Mouse (Mus musculus) 3134 (cell line): ENCODE measurements around the gene Vti1b.
"Not testable (repeated sequence)": the region's sequence is repeated elsewhere in the genome, so short reads cannot be mapped to it uniquely, and the experiment has no call there.

Source experiments
- DNase-seq: peaks from one replicate; pipeline ENCODE4 v3.0.0-alpha.2; 2011; ENCODE audit warnings: low spot score; ENCODE audit not compliant: insufficient read length; ENCODE audit errors: extremely low read depth

Vti1b gene

GRCm38 (mm10) chr12:79172019-79172941 is at the start of gene Vti1b:
TSS of gene Vti1b (minus strand) at chr12:79172667.
- DNase-seq: peak; percentile 93

GRCm38 (mm10) chr12:79217511-79217910 is 45.0 kb upstream of the Vti1b start:
- no peak for DNase-seq

DNA sequence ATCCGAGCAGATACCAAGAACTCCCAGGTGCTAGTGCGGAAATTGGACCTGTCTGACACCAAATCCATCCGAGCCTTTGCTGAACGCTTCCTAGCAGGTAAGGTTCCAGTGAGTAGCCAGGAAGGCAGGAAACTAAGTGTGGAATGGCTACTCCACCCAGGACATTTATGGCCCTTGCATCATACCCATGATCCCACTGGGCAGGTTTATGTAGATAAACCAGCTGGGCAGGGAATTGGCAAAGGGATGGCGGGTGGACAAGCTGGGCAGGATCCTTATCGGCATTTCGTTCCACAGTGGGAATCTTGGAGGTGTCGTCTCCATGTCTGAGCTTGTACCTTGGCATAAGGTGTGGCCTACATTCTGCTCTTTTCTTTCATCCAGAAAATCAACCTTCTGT is 39.0 kb upstream of the Vti1b start:
- no peak for DNase-seq

GRCm38 (mm10) chr12:79208703-79209464 is 36.4 kb upstream of the Vti1b start, which contains the start of gene Rdh12:
TSS of gene Rdh12 (plus strand) at chr12:79208914.
- no peak for DNase-seq

GRCm38 (mm10) chr12:79201882-79202281 is 29.4 kb upstream of the Vti1b start:
- DNase-seq: no peak

GRCm38 (mm10) chr12:79197105-79197504 is 24.6 kb upstream of the Vti1b start:
- DNase-seq: no peak

DNA sequence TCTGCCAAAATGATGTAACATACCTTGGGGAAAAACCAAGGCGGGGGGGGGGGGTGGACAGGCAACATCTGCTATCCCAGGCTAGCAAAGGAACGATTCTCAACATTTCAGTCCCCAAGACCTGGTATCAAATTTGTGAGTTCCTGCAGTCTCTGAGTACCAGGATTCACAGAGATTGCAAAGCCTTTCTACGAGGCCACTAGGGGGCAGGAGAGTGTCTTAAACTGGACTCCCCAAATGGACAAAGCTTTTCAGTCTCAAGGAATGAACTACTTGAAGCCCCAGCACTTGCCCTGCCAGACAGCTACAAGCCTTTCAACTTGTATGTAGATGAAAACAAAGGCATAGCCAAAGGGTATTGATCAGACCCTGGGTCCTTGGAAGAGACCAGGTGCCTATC is 21.0 kb upstream of the Vti1b start:
- DNase-seq: peak; percentile 32

DNA sequence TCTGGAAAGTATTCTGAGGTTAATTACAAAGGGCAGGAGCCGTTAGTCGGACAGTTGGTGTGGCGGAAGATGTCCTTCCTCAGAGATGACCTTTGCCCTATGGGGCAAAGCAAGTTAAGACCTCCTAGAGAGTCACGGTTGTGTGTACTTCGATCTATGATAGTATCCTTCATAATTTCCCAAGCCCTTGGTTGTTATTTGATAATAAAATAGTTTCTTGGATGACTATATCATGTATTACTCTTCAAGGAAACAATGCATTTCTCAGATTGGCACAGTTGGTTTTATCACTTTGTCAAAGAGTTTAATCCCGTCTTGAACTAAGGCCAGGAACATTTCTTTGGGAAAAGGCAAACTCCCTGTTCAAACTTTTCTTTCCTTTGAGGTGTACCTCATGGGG is 19.7 kb upstream of the Vti1b start, which contains the start of gene Rdh11:
Gene Rdh11, minus strand, starts transcription at position 101 of the 400 bp plus-strand sequence.
- DNase-seq: no peak

DNA sequence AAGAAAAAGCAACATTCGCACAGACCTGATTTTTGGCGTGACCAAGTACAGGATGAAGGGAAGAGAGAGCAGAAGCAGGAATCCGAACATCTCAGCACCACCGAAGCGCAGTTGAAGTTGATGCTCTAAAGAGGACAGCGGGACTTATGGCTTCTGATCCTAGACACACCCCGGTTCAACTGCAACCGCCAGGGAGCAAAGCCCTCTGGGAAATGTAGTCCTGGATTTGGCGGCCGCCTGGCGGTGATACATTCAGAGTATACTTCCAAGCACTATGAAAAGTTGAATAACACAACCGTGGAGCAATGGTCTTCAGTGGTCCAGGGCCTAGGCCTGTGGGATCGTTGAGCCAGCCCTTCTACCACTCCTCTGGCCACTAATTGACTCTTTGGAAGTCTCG is 19.2 kb upstream of the Vti1b start:
- peak; percentile 67 for DNase-seq

GRCm38 (mm10) chr12:79190931-79191673 is 18.6 kb upstream of the Vti1b start:
- peak; percentile 59 for DNase-seq

- not testable (repeated sequence) for DNase-seq
These were observed 12.7 kb upstream of the Vti1b start for GRCm38 (mm10) chr12:79185160-79185559.

GRCm38 (mm10) chr12:79175998-79176397 is 3.5 kb upstream of the Vti1b start:
- no peak for DNase-seq

- no peak for DNase-seq
These were observed 1.3 kb upstream of the Vti1b start for GRCm38 (mm10) chr12:79173721-79174120.

DNA sequence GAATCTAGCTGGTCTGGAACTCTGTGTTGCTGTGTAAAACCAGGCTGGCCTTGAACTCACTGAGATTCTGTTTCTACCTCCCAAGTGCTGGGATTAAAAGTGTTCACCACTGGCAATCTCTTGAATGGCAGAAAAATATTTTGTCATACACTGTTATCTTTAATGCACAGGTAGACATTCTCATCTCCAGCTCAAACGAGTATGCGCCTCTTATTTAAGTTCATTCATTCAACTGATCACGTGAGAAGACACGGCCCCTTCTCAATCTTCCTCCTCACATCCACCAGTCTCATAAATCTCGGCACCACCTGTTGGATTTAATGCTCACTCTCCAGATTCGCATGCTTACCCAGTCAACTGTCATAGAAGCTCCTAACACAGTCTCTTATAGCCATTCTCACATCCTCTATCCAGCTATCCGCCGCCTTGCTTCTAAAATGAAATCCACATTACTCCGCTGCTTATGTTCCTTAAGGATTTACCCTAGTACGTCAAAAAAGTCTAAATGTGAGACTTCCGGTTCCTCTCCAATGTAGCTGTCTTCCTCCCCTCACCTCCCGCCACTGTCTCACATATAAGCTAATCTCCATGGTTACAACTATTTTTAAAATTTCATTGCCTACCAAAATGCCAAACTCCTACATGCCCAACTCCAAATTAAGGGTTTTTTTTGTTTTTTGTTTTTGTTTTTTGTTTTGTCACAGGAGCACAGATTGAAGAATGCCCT is 1.0 kb downstream of the Vti1b start:
- no peak for DNase-seq

DNA sequence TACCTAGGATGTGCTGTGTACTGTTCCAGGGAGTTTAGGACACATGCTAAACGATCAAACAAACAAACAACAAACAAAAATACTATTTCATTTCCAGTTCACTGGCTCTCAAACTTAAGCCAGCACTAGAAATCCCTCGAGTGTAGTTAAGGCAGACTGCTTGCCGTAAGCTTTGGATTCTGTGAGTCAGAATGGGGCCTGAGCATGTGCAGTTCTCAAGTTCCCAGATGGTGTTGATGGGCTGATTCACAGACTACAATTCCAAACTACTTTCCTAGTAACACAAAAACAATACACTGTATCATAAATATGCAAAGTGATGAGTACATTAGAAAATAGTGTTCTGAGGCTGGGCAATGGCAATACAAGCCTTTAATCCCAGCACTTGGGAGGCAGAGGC is 2.0 kb downstream of the Vti1b start:
- no peak for DNase-seq

DNA sequence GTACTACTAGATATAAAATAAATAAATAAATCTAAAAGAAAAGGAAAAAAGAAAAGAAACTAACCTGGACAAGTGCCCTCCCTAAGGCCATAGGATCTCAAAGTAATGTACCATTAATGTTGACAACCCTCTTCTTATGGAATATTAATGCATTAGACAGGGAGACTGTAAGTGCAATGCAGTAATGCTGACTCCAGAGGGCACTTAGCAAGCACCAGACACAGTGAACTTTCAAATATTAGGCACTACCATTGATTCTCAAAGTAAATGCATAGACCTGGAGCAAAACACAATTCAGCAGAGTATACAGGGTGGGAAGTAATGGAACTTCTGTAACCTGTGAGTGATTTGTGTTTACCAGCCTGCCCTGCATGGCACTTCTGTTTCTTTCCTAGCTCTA is 3.3 kb downstream of the Vti1b start:
- no peak for DNase-seq

GRCm38 (mm10) chr12:79162876-79163275 is 9.6 kb downstream of the Vti1b start:
- DNase-seq: no peak

DNA sequence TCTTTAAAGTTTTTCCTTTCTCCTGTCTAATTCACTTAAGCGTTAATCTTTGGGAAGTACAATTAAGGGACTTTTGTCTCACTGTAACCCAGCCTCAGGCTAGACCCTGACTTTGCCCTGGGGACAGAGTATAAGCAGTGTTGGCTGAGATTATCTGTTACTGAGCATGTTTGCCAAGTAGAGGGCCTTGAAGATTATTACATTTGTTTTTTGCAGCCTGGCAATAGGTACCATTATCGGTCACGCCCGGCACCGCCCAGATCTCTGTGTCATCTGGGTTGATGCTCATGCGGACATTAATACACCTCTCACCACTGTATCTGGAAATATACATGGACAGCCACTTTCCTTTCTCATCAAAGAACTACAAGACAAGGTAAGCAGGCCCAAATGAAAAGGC is 22.8 kb downstream of the Vti1b start:
- no peak for DNase-seq

DNA sequence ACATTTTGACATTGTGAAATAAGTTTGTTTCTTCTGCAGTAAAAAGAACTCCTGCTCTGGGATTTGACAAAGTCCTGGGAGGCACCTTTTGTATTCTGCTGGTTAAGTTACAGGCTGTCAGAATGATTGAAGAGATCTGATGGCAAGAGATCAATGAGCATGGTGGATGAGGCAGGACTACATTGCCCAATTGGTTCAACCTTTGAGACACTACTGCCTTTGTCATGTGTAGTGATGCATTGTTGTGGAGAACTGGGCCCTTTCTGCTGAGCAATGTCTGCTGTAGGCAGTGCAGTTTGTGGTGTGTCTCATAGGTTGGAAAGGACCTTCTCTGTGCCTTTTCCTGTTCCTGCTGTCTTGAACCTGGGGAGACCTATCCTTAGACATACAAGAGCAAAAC is 31.1 kb downstream of the Vti1b start:
- no peak for DNase-seq

DNA sequence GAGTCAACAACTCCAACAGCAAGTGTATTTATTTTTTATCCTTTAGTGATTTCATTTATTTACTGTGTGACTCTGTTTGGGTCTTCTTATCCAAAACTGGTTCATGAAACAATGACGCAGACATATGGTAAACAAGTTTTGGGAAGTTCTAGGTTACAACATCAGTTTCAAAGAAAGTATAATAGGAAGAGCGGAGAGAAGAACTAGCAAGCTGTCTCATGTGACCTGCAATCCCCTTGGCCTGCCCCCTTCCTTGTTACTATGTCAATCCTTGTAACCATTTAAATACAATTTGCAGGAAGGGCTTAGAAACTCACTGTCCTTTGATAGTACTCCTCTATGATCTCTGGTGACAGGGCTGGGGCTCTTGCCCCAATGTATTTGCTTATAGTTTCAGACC is 31.7 kb downstream of the Vti1b start:
- DNase-seq: no peak
